Comparison of ENCODE assay signal across 17 mouse cellular contexts in genomic region chr3:122684832-122685231, GRCm38 (mm10). TPM values are rescaled to one million over a fixed set of nuclear protein-coding genes. Genes with fewer than 3 reads are reported as not detected.
DNase-seq lines count a peak whose midpoint lies in the region; ATAC-seq and TF ChIP-seq lines count a peak whose summit lies in the region.
"Had no signal": no experiment of that assay in that cellular context is flagged by ENCODE, and none has a peak within 500 bp of the region (broad histone marks: within the 10 kb centered on the region; RNA-seq: fewer than 3 reads in every experiment).

No protein-coding gene starts in this region.

- no peak overlapping the region for H3K27ac ChIP-seq in kidney, adult 2 months (ENCODE audit: insufficient read depth, low read depth, low read length)
- H3K27ac ChIP-seq in lung, postnatal 0 days (ENCODE audit: low read length): 0 out of 2 replicates have a peak overlapping the region, but pooled peaks have one; percentile 14
- H3K27ac ChIP-seq in intestine, embryonic 16.5 days (ENCODE audit: low read length): peak overlapping the region; percentile 49
- peak overlapping the region; percentile 46 for H3K27ac ChIP-seq in stomach, postnatal 0 days (replicated peaks)
- H3K27ac ChIP-seq: forebrain, embryonic 15.5 days; heart, adult 2 months; macrophage had no signal

- no peaks in the 10 kb centered on the region for H3K36me3 ChIP-seq in kidney, adult 2 months (ENCODE audit: control insufficient read depth, insufficient read depth, low read length)
- no peaks in the 10 kb centered on the region for H3K36me3 ChIP-seq in lung, postnatal 0 days (ENCODE audit: insufficient read depth, low read length)
- H3K36me3 ChIP-seq in intestine, embryonic 16.5 days (ENCODE audit: control insufficient read depth, insufficient read depth, low read length): no peaks in the 10 kb centered on the region
- H3K36me3 ChIP-seq in stomach, postnatal 0 days (ENCODE audit: control insufficient read depth, insufficient read depth, low read length): no peaks in the 10 kb centered on the region
- H3K36me3 ChIP-seq: forebrain, embryonic 15.5 days had no signal

- peak; percentile 12; the same call in 1 of the 2 replicates for ATAC-seq in lung, postnatal 0 days
- peak; percentile 58; the same call in 1 of the 2 replicates for ATAC-seq in intestine, embryonic 16.5 days
- peak; percentile 53; the same call in 1 of the 2 replicates for ATAC-seq in stomach, postnatal 0 days (ENCODE audit: low FRiP score, low TSS enrichment)
- ATAC-seq: CD4-positive, CD25-positive, alpha-beta regulatory T cell, adult 4 months; forebrain, embryonic 15.5 days had no signal

- no peak for TF ChIP-seq POLR2A in kidney, adult 2 months (IDR thresholded peaks at IDR 0.05; ENCODE audit: low read depth, low read length)
- no peak for TF ChIP-seq POLR2A in lung, adult 2 months (IDR thresholded peaks at IDR 0.05; ENCODE audit: borderline replicate concordance, extremely low read depth, low read depth, low read length)

- H3K4me1 ChIP-seq in kidney, adult 2 months (ENCODE audit: control insufficient read depth, insufficient read depth, low read length): no peaks in the 10 kb centered on the region
- no peaks in the 10 kb centered on the region for H3K4me1 ChIP-seq in lung, postnatal 0 days (ENCODE audit: insufficient read depth, low read depth, low read length)
- peaks cover 3% of the 10 kb centered on the region; the same call in 1 of the 2 replicates for H3K4me1 ChIP-seq in lung, adult 2 months (ENCODE audit: control insufficient read depth, insufficient read depth, low read length)
- H3K4me1 ChIP-seq in intestine, embryonic 16.5 days (ENCODE audit: control insufficient read depth, insufficient read depth, low read length): no peaks in the 10 kb centered on the region
- H3K4me1 ChIP-seq in stomach, postnatal 0 days (replicated peaks; ENCODE audit: control insufficient read depth, insufficient read depth): no peaks in the 10 kb centered on the region
- H3K4me1 ChIP-seq: forebrain, embryonic 15.5 days had no signal

- no peak overlapping the region for H3K4me2 ChIP-seq in lung, postnatal 0 days (replicated peaks; ENCODE audit: low read depth, low read length)
- H3K4me2 ChIP-seq in intestine, embryonic 16.5 days (ENCODE audit: low read depth, low read length): no peak overlapping the region
- H3K4me2 ChIP-seq in stomach, postnatal 0 days (replicated peaks; ENCODE audit: low read depth): no peak overlapping the region
- H3K4me2 ChIP-seq: forebrain, embryonic 15.5 days had no signal

- no peak for TF ChIP-seq EP300 in lung, postnatal 0 days (IDR thresholded peaks at IDR 0.05)
- peak; percentile 73 for TF ChIP-seq EP300 in stomach, postnatal 0 days (optimal IDR thresholded peaks at IDR 0.05)

- H3K27me3 ChIP-seq in kidney, adult 2 months (replicated peaks; ENCODE audit: control insufficient read depth, insufficient read depth, low read length): no peaks in the 10 kb centered on the region
- H3K27me3 ChIP-seq in lung, postnatal 0 days (replicated peaks; ENCODE audit: insufficient read depth, low read length): no peaks in the 10 kb centered on the region
- no peaks in the 10 kb centered on the region for H3K27me3 ChIP-seq in intestine, embryonic 16.5 days (replicated peaks; ENCODE audit: control insufficient read depth, insufficient read depth, low read length)
- no peaks in the 10 kb centered on the region for H3K27me3 ChIP-seq in stomach, postnatal 0 days (ENCODE audit: control insufficient read depth, insufficient read depth, low read length)
- H3K27me3 ChIP-seq: forebrain, embryonic 15.5 days had no signal

- no peak overlapping the region for H3K9ac ChIP-seq in lung, postnatal 0 days (replicated peaks; ENCODE audit: low read depth)
- no peak overlapping the region for H3K9ac ChIP-seq in intestine, embryonic 16.5 days (ENCODE audit: low read depth, low read length)
- H3K9ac ChIP-seq in stomach, postnatal 0 days (ENCODE audit: low read length): no peak overlapping the region
- H3K9ac ChIP-seq: forebrain, embryonic 15.5 days had no signal

- no peaks in the 10 kb centered on the region for H3K9me3 ChIP-seq in lung, postnatal 0 days (ENCODE audit: low read length)
- no peaks in the 10 kb centered on the region for H3K9me3 ChIP-seq in intestine, embryonic 16.5 days (ENCODE audit: control insufficient read depth, low read length)
- no peaks in the 10 kb centered on the region for H3K9me3 ChIP-seq in stomach, postnatal 0 days (ENCODE audit: control insufficient read depth, low read length)
- H3K9me3 ChIP-seq: forebrain, embryonic 15.5 days had no signal

- no peak overlapping the region for H3K4me3 ChIP-seq in kidney, adult 2 months (ENCODE audit: insufficient read depth, low read depth, low read length)
- no peak overlapping the region for H3K4me3 ChIP-seq in lung, postnatal 0 days (ENCODE audit: low read depth, low read length)
- H3K4me3 ChIP-seq in lung, adult 2 months (replicated peaks; ENCODE audit: extremely low read depth, low read depth, low read length): no peak overlapping the region
- H3K4me3 ChIP-seq in intestine, embryonic 16.5 days (ENCODE audit: low read length): no peak overlapping the region
- no peak overlapping the region for H3K4me3 ChIP-seq in stomach, postnatal 0 days (ENCODE audit: low read depth, low read length)
- H3K4me3 ChIP-seq: erythroblast, embryonic 14.5 days; forebrain, embryonic 15.5 days; heart, adult 2 months had no signal

- 32% methylated on average over 7 of the region's 7 CpGs for WGBS in kidney, adult 2 months
- WGBS in lung, postnatal 0 days: 43% methylated on average over 7 of the region's 7 CpGs
- 37% methylated on average over 7 of the region's 7 CpGs for WGBS in lung, adult 2 months
- 45% methylated on average over 7 of the region's 7 CpGs for WGBS in intestine, embryonic 16.5 days
- WGBS in stomach, postnatal 0 days: 30% methylated on average over 7 of the region's 7 CpGs

- TF ChIP-seq CTCF in kidney, adult 2 months (conservative IDR thresholded peaks at IDR 0.05; ENCODE audit: insufficient read depth, insufficient read length, low read depth, low read length): no peak
- no peak for TF ChIP-seq CTCF in lung, postnatal 0 days (IDR thresholded peaks at IDR 0.05)
- TF ChIP-seq CTCF in lung, adult 2 months (IDR thresholded peaks at IDR 0.05; ENCODE audit: insufficient read depth, low read length): no peak
- TF ChIP-seq CTCF in stomach, postnatal 0 days (IDR thresholded peaks at IDR 0.05; ENCODE audit: low read depth): no peak

- DNase-seq in kidney, adult 2 months: peak; percentile 10
- no peak for DNase-seq in kidney, postnatal 25 days
- peak; percentile 43 for DNase-seq in lung, postnatal 0 days (ENCODE audit: low spot score)
- no peak for DNase-seq in lung, adult 2 months
- DNase-seq in stomach, postnatal 0 days (ENCODE audit: low spot score): no peak
- DNase-seq in testis, postnatal 10 days (ENCODE audit: low spot score): no peak
- DNase-seq: adrenal gland, postnatal 14 days; cerebellum, adult 9-11 months; heart, adult 2 months; midbrain, embryonic 14.5 days; right cerebral cortex, adult 18-20 months; spleen, adult 18-20 months had no signal

RNA-seq across cellular contexts. Expression of gene Pde5a, which starts 43.9 kb away (rescaled TPM):
- polyA plus RNA-seq in kidney, adult 2 months (2012; rRNA removed): 1.3 and 1.4 TPM in 2 replicates
- polyA plus RNA-seq in lung, postnatal 0 days (2015; fragmentation: Nextera tagmentation; extraction: Ambion mirVana): 16.6 and 22.7 TPM in 2 replicates
- 24.4 and 35.5 TPM in 2 replicates for polyA plus RNA-seq in lung, adult 2 months (2012; rRNA removed)
- polyA plus RNA-seq in intestine, embryonic 16.5 days (2015; fragmentation: Nextera tagmentation; extraction: Ambion mirVana): 8.4 and 9.0 TPM in 2 replicates
- polyA plus RNA-seq in stomach, postnatal 0 days (2015; fragmentation: Nextera tagmentation; extraction: Ambion mirVana): 12.0 and 12.8 TPM in 2 replicates
- polyA plus RNA-seq: erythroblast, embryonic 14.5 days had no signal

Comparison
In these comparisons a context has a peak if more than half of its experiments do, and no peak if none do; other contexts are left out.
1. DNase-seq: peak in kidney, adult 2 months (single experiment) and lung, postnatal 0 days (single experiment); none in kidney, postnatal 25 days (0 of 2), lung, adult 2 months (single experiment), stomach, postnatal 0 days (single experiment) and testis, postnatal 10 days (single experiment).
2. Peak in every context shown above with its lines, with median percentiles within 50 percentile points of each other: ATAC-seq.